Mouse (Mus musculus) midbrain, embryonic 13.5 days (tissue): Measurements from ENCODE around the gene Dolpp1. TPM values are rescaled to one million over a fixed set of nuclear protein-coding genes. Genes with fewer than 3 reads are reported as not detected.

Experiments
- ATAC-seq: fragments of 200-750 bp; cut with Nextera tagmentation; 2 replicates; pipeline ENCODE4 v1.8.0; 2017; ENCODE audit warnings: mild to moderate bottlenecking, moderate TSS enrichment, moderate library complexity
- H3K27ac ChIP-seq: fragments of 300-500 bp; sonication (generic); 2 replicates; pipeline ENCODE4 v1.5.1; 2015; ENCODE audit warnings: inconsistent platforms, mild to moderate bottlenecking, moderate library complexity
- H3K27me3 ChIP-seq: fragments of 300-500 bp; sonication (generic); 2 replicates; pipeline ENCODE4 v1.6.1; 2015; ENCODE audit warnings: mild to moderate bottlenecking, inconsistent platforms
- H3K36me3 ChIP-seq: fragments of 300-500 bp; sonication (generic); 2 replicates; pipeline ENCODE4 v1.6.1; 2015; ENCODE audit warnings: mild to moderate bottlenecking, inconsistent platforms
- H3K4me1 ChIP-seq: fragments of 300-500 bp; sonication (generic); replicated peaks from 2 replicates; pipeline ENCODE4 v1.6.1; 2015; ENCODE audit warnings: inconsistent platforms
- H3K4me2 ChIP-seq: fragments of 300-500 bp; sonication (generic); replicated peaks from 2 replicates; pipeline ENCODE4 v1.6.1; 2015; ENCODE audit warnings: moderate library complexity, mild to moderate bottlenecking, inconsistent platforms
- H3K4me3 ChIP-seq: fragments of 300-500 bp; sonication (generic); replicated peaks from 2 replicates; pipeline ENCODE4 v1.5.1; 2015; ENCODE audit warnings: mild to moderate bottlenecking, inconsistent platforms
- H3K9ac ChIP-seq: fragments of 300-500 bp; sonication (generic); replicated peaks from 2 replicates; pipeline ENCODE4 v1.6.1; 2015; ENCODE audit warnings: mild to moderate bottlenecking, inconsistent platforms
- H3K9me3 ChIP-seq: fragments of 300-500 bp; sonication (generic); 2 replicates; pipeline ENCODE4 v1.6.1; 2016; ENCODE audit warnings: mild to moderate bottlenecking, inconsistent platforms
- WGBS: fragments of 180-500 bp; shearing (Covaris S2); methylation state at CpG from one replicate; pipeline ENCODE4 v1.1.7; 2015; 5-methylcytosine and 5-hydroxymethylcytosine counted together
- polyA plus RNA-seq: library from polyadenylated mRNA; unstranded; fragments of >200 nt; fragmentation: Nextera tagmentation; extraction: Ambion mirVana; gene quantifications from 2 replicates; pipeline ENCODE4 v1.2.1, GENCODE M21; 2015

Gene Dolpp1
- polyA plus RNA-seq, 1 experiment from 2014 or later = 54.7 TPM

- peaks cover 96% of the 10 kb centered on the region for H3K36me3 ChIP-seq
Measured at GRCm38 (mm10) chr2:30381377-30381725, 10.7 kb upstream of the Dolpp1 start.

DNA sequence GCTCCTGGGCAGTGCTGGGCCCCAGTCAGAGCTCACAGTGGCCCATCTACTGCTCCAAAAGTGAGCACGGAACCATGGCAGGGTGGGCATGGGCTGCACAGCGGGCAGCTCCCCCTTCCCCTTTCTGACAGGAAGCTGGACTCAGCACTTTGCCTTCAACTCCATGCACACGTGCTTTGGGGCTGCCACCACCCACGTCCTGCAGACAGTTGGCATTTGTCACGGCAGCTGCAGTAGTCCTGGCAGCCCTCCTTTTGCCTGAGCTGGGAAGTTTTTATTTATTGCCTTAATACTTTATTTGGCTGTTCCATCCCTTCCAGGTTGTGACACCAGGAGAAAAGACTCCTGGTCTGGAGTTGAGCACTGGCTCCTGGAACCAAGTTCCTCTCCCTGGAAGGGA lies 7.2 kb upstream of the Dolpp1 start:
- 96% methylated on average over 5 of the region's 5 CpGs for WGBS
- Histone ChIP-seq H3K27me3 (no peaks in the 10 kb centered on the region), H3K9me3 (no peaks in the 10 kb centered on the region), H3K9ac (no peak overlapping the region), H3K27ac (no peak overlapping the region), H3K36me3 (peaks cover 61% of the 10 kb centered on the region), H3K4me1 (no peaks in the 10 kb centered on the region), H3K4me2 (no peak overlapping the region), H3K4me3 (no peak overlapping the region)
- no peak for ATAC-seq

More at GRCm38 (mm10) chr2:30381377-30381725, 10.7 kb upstream of the Dolpp1 start:
- H3K4me3 ChIP-seq = no peak overlapping the region
- no peaks in the 10 kb centered on the region for H3K9me3 ChIP-seq
- H3K27ac ChIP-seq = no peak overlapping the region
- no peak overlapping the region for H3K4me2 ChIP-seq
- no peak overlapping the region for H3K9ac ChIP-seq
- H3K27me3 ChIP-seq = no peaks in the 10 kb centered on the region
- no peak for ATAC-seq
- no peaks in the 10 kb centered on the region for H3K4me1 ChIP-seq
- WGBS = 94% methylated on average over 4 of the region's 4 CpGs

DNA sequence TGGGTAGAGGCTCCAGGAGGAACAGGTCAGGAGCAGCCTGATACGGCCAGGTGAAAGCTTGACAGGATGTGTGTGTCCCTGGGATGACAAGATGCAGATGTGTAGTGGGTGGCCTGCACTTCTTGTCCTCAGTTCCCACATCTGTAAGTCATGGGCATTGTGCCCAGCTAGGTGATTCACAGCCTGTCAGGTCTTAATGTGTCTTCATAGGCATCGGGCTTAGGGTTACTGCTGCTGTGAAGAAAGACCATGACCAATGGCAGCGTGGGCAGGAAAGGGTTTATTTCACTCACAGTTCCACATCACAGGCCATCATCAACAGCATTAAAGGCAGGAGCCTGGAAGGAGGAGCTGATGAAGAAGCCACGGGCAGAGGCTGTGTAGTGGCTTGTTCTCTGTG lies 6.5 kb upstream of the Dolpp1 start:
- Histone ChIP-seq H3K4me1 (no peaks in the 10 kb centered on the region), H3K27me3 (no peaks in the 10 kb centered on the region), H3K4me2 (no peak overlapping the region), H3K36me3 (peaks cover 54% of the 10 kb centered on the region), H3K9ac (no peak overlapping the region), H3K27ac (no peak overlapping the region), H3K4me3 (no peak overlapping the region), H3K9me3 (no peaks in the 10 kb centered on the region)
- 90% methylated on average over 4 of the region's 4 CpGs for WGBS
- no peak for ATAC-seq

GRCm38 (mm10) chr2:30386913-30387312 lies 5.1 kb upstream of the Dolpp1 start:
- H3K27ac ChIP-seq = no peak overlapping the region
- H3K4me3 ChIP-seq = no peak overlapping the region
- no peaks in the 10 kb centered on the region for H3K27me3 ChIP-seq
- H3K36me3 ChIP-seq = peaks cover 41% of the 10 kb centered on the region
- no peak overlapping the region for H3K9ac ChIP-seq
- no peaks in the 10 kb centered on the region for H3K9me3 ChIP-seq
- no peak for ATAC-seq
- no peak overlapping the region for H3K4me2 ChIP-seq
- H3K4me1 ChIP-seq = 0 out of 2 replicates have a peak, but pooled peaks cover 7% of the 10 kb centered on the region
- WGBS = 90% methylated on average over 9 of the region's 9 CpGs

DNA sequence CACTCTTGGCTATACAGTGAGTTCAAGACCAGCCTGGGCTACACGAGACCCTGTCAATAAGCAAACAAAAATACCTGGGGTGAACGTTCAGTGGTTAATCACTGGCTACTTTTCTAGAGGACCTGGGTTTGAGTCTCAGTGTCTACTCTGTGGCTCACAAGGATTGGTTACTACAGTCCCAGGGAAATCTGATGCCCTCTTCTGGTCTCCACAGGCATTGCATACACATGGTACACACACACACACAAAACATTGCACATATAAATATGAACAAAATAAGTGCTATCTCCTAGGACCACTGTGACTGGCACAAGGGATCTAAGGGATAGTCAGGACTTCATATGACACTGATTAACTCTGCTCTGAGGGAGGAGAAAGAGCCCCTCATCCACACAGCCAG lies 3.1 kb upstream of the Dolpp1 start:
- Histone ChIP-seq H3K27me3 (no peaks in the 10 kb centered on the region), H3K4me1 (peaks cover 20% of the 10 kb centered on the region), H3K9me3 (no peaks in the 10 kb centered on the region), H3K9ac (no peak overlapping the region), H3K4me2 (no peak overlapping the region), H3K27ac (no peak overlapping the region), H3K4me3 (no peak overlapping the region), H3K36me3 (peaks cover 24% of the 10 kb centered on the region)
- ATAC-seq = no peak
- WGBS = 92% methylated on average over 2 of the region's 2 CpGs

DNA sequence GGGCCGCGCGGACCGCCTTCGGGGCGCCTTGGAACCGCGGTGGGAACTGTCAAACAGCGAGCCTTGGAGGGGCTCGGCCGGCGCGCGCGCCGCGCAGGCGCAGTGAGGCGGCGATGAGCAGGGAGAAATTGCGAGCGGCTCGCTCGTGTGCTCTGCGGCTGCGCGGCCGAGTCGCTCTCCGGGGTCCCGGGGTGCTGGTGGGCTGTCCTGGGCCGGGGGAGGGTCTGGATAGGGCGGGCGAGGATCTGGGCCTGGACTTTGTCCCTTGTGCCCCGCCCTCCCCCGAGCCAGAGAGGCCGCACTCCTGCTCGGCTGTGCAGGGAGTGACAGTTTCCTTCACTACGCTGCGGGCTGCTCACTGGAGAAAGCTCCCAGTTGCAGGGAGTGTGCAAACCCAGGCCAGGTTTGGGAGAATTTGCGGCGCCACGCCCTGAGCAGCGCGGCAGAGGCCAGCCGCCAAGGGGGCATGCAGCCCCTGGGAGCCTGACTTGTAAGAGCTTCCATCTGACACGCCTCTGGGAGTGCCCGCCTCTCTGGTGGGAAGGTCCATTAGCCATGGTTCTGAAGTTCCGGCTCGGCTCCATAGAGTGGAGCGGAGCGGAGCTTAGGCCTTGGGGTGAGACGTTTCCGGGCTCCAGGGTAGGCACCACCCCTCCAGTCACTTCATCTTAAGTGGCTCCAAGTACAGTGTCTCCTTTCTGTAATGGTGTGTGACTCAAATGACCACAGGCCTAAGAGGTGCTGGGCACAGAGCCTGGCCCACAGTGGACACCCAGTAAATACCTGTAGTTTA lies 719 bp downstream of the Dolpp1 start:
- peaks cover 2% of the 10 kb centered on the region; the same call in 1 of the 2 replicates for H3K27me3 ChIP-seq
- WGBS = under 1% methylated on average over 53 of the region's 54 CpGs
- peak; percentile 80 for ATAC-seq

DNA sequence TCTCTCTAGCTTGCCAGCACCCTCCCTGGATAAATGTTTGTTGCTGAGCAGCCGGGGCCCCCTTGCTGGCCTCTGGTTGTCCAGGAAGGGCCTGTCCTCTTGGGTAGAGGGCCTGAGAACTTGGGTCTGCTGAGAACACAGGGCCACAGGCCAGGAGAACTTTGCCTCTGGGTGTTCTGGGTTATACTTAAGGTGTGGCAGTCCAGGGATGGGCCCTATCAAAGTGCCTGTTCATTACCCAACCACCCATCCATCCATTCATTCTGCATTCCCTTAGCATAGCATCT lies 1.3 kb downstream of the Dolpp1 start:
- Histone ChIP-seq H3K27ac (peak overlapping the region; percentile 92), H3K27me3 (peaks cover 2% of the 10 kb centered on the region; the same call in 1 of the 2 replicates), H3K4me1 (peaks cover 35% of the 10 kb centered on the region), H3K9ac (peak overlapping the region; percentile 85), H3K4me2 (peak overlapping the region; percentile 99), H3K36me3 (peaks cover 33% of the 10 kb centered on the region), H3K4me3 (peak overlapping the region; percentile 81), H3K9me3 (no peaks in the 10 kb centered on the region)
- no peak for ATAC-seq
- WGBS = 83% methylated on average over 1 of the region's 1 CpGs

More for the DNA sequence above, 719 bp downstream of the Dolpp1 start:
- peak overlapping the region; percentile 81 for H3K4me3 ChIP-seq
- H3K9me3 ChIP-seq = no peaks in the 10 kb centered on the region
- H3K36me3 ChIP-seq = peaks cover 27% of the 10 kb centered on the region
- H3K9ac ChIP-seq = peak overlapping the region; percentile 85
- H3K27ac ChIP-seq = peak overlapping the region; percentile 92
- H3K4me1 ChIP-seq = peaks cover 29% of the 10 kb centered on the region
- peak overlapping the region; percentile 99 for H3K4me2 ChIP-seq

DNA sequence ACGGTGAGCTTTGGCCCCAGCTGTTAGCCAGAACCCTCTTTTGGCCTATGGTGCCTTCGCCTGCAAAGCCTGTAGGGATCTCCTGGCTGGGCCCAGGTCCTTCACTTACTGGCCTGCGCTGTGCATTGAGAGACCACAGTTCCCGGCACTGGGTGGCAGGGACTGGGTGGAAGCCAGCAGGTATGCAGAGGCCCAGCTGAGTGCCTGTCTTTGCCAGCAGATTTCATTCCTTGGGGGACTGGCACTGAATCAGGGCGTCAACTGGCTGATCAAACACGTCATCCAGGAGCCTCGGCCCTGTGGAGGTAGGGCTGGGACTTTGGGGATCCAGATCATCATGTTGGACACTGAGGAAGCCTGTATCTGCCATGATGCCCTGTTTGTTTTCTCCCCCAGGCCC lies 3.7 kb downstream of the Dolpp1 start:
- Histone ChIP-seq H3K36me3 (peaks cover 41% of the 10 kb centered on the region), H3K27me3 (peaks cover 2% of the 10 kb centered on the region; the same call in 1 of the 2 replicates), H3K4me1 (peaks cover 59% of the 10 kb centered on the region), H3K9me3 (no peaks in the 10 kb centered on the region), H3K4me2 (no peak overlapping the region), H3K27ac (no peak overlapping the region), H3K4me3 (no peak overlapping the region), H3K9ac (no peak overlapping the region)
- 87% methylated on average over 7 of the region's 7 CpGs for WGBS
- ATAC-seq = no peak

GRCm38 (mm10) chr2:30396246-30396645 lies 4.2 kb downstream of the Dolpp1 start:
- 92% methylated on average over 7 of the region's 7 CpGs for WGBS
- no peak for ATAC-seq
- peaks cover 63% of the 10 kb centered on the region for H3K4me1 ChIP-seq
- no peak overlapping the region for H3K4me3 ChIP-seq
- peaks cover 2% of the 10 kb centered on the region; the same call in 1 of the 2 replicates for H3K27me3 ChIP-seq
- H3K9ac ChIP-seq = no peak overlapping the region
- peaks cover 46% of the 10 kb centered on the region for H3K36me3 ChIP-seq
- H3K9me3 ChIP-seq = no peaks in the 10 kb centered on the region
- H3K27ac ChIP-seq = no peak overlapping the region
- no peak overlapping the region for H3K4me2 ChIP-seq

GRCm38 (mm10) chr2:30397986-30398512 lies 6.0 kb downstream of the Dolpp1 start:
- no peak for ATAC-seq
- Histone ChIP-seq H3K9me3 (no peaks in the 10 kb centered on the region), H3K27me3 (peaks cover 2% of the 10 kb centered on the region; the same call in 1 of the 2 replicates), H3K4me2 (no peak overlapping the region), H3K4me3 (no peak overlapping the region), H3K4me1 (peaks cover 54% of the 10 kb centered on the region), H3K9ac (no peak overlapping the region; the same call in 1 of the 2 replicates), H3K36me3 (peaks cover 64% of the 10 kb centered on the region), H3K27ac (0 out of 2 replicates have a peak overlapping the region, but pooled peaks have one; percentile 45)
- 36% methylated on average over 10 of the region's 10 CpGs for WGBS

DNA sequence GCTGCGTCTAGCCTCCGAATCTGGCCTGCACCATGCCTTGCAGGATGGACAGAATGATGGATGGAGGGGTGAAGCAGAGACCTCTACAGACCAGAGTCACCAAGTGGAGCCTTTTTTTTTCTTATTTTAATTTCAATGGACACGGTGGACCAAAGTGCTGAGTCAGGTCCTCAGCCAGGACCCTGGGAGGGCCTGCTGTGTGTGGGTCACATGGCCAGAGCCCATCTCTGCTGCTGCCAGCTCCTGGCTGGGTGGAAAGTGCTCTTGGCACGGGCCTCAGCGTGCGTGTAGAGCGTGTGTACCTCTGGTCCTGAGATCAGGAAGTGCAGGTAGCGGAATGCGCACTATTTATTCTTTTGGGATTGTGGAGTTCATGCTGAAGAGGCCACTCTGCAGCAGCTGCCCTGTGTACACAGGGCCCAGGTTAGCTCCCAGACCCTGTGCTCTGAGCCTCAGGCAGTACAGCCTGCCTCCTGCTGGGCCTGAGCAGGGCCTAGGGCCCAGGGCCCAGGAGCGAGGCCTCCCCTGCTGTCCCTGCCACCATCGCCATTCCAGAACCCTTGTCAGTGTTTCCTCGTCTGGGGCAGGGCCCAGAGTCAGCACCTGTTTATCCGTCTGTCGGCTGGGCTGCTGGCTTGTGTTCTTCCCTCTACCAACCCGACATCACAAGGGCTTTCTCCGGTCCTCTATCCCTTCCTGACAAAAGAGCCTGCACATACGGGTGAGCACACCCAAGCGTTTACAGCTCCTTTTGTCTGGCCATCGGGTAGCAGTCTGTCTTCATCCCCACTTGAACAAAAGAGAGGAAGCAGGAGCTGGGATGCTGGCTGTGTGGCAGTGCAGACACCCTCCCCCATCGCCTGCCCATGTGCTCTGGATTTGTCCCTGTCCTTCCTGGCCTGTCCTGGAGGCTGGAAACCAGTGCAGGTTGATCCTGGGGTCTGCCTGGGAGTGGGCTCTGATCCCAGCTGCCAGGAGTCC lies 7.4 kb downstream of the Dolpp1 start:
- peak overlapping the region; percentile 17; the same call in 1 of the 2 replicates for H3K4me2 ChIP-seq
- H3K9ac ChIP-seq = peak overlapping the region; percentile 63
- 18% methylated on average over 20 of the region's 20 CpGs for WGBS

More for the DNA sequence above, 7.4 kb downstream of the Dolpp1 start:
- no peak overlapping the region for H3K4me3 ChIP-seq
- peak; percentile 68 for ATAC-seq
- H3K4me1 ChIP-seq = peaks cover 41% of the 10 kb centered on the region
- H3K27me3 ChIP-seq = peaks cover 2% of the 10 kb centered on the region; the same call in 1 of the 2 replicates
- peaks cover 73% of the 10 kb centered on the region for H3K36me3 ChIP-seq
- no peaks in the 10 kb centered on the region for H3K9me3 ChIP-seq
- peak overlapping the region; percentile 84 for H3K27ac ChIP-seq
